Mouse (Mus musculus): ENCODE measurements around the gene Col11a2. TPM values are rescaled to one million over a fixed set of nuclear protein-coding genes. Genes with fewer than 3 reads are reported as not detected.

Col11a2 gene
- polyA plus RNA-seq, 1 experiment from 2014 or later = 0.61 TPM

MicroRNAs encoded within 50 kb of the gene (microRNA counts, 519-probe panel; counts per million panel counts)
- microRNA mmu-miR-219 = 635 counts per million, percentile 3 among the panel's probes with 10 or more counts

Small RNA genes within 50 kb of the gene (microRNA-seq; reads per million reads assigned to microRNA genes)
- gene Mir219a-1 (not detected), gene Mir219c (not detected)

Other genes with a start within 250 kb of the Col11a2 start
- 24.8 and 29.0 TPM in 2 replicates for gene Kank3, start 228.9 kb upstream of the Col11a2 start, polyA plus RNA-seq (2015; fragmentation: Nextera tagmentation; extraction: Ambion mirVana)
- gene Rps28, start 214.9 kb upstream of the Col11a2 start, polyA plus RNA-seq (2015; fragmentation: Nextera tagmentation; extraction: Ambion mirVana) = 740 and 935 TPM in 2 replicates
- gene Ndufa7, start 214.9 kb upstream of the Col11a2 start, polyA plus RNA-seq (2015; fragmentation: Nextera tagmentation; extraction: Ambion mirVana) = 442 and 446 TPM in 2 replicates
- gene Cd320, start 196.3 kb upstream of the Col11a2 start, polyA plus RNA-seq (2015; fragmentation: Nextera tagmentation; extraction: Ambion mirVana) = 52.0 and 54.0 TPM in 2 replicates
- not detected in 2 replicates for gene Gm7029, start 165.6 kb upstream of the Col11a2 start, polyA plus RNA-seq (2015; fragmentation: Nextera tagmentation; extraction: Ambion mirVana)
- gene Kifc1, start 148.8 kb upstream of the Col11a2 start, polyA plus RNA-seq (2015; fragmentation: Nextera tagmentation; extraction: Ambion mirVana) = 6.9 and 7.9 TPM in 2 replicates
- 0.39 and 0.40 TPM in 2 replicates for gene Platr17, start 134.3 kb upstream of the Col11a2 start, polyA plus RNA-seq (2015; fragmentation: Nextera tagmentation; extraction: Ambion mirVana)
- 40.9 and 44.4 TPM in 2 replicates for gene Daxx, start 130.0 kb upstream of the Col11a2 start, polyA plus RNA-seq (2015; fragmentation: Nextera tagmentation; extraction: Ambion mirVana)
- 58.4 and 68.7 TPM in 2 replicates for gene Tapbp, start 123.5 kb upstream of the Col11a2 start, polyA plus RNA-seq (2015; fragmentation: Nextera tagmentation; extraction: Ambion mirVana)
- gene Zbtb22, start 123.5 kb upstream of the Col11a2 start, polyA plus RNA-seq (2015; fragmentation: Nextera tagmentation; extraction: Ambion mirVana) = 11.4 and 12.5 TPM in 2 replicates
- gene Rgl2, start 109.9 kb upstream of the Col11a2 start, polyA plus RNA-seq (2015; fragmentation: Nextera tagmentation; extraction: Ambion mirVana) = 43.9 and 44.7 TPM in 2 replicates
- 133 and 147 TPM in 2 replicates for gene Pfdn6, start 99.1 kb upstream of the Col11a2 start, polyA plus RNA-seq (2015; fragmentation: Nextera tagmentation; extraction: Ambion mirVana)
- gene Wdr46, start 98.8 kb upstream of the Col11a2 start, polyA plus RNA-seq (2015; fragmentation: Nextera tagmentation; extraction: Ambion mirVana) = 19.0 and 23.1 TPM in 2 replicates
- gene B3galt4, start 87.9 kb upstream of the Col11a2 start, polyA plus RNA-seq (2015; fragmentation: Nextera tagmentation; extraction: Ambion mirVana) = 8.6 and 9.0 TPM in 2 replicates
- 42.6 and 45.0 TPM in 2 replicates for gene Vps52, start 83.6 kb upstream of the Col11a2 start, polyA plus RNA-seq (2015; fragmentation: Nextera tagmentation; extraction: Ambion mirVana)
- gene Rps18, start 83.4 kb upstream of the Col11a2 start, polyA plus RNA-seq (2015; fragmentation: Nextera tagmentation; extraction: Ambion mirVana) = 1,606 and 1,631 TPM in 2 replicates
- 107 and 140 TPM in 2 replicates for gene H2-K1, start 39.1 kb upstream of the Col11a2 start, polyA plus RNA-seq (2015; fragmentation: Nextera tagmentation; extraction: Ambion mirVana)
- gene Ring1, start 14.8 kb upstream of the Col11a2 start, polyA plus RNA-seq (2015; fragmentation: Nextera tagmentation; extraction: Ambion mirVana) = 8.1 and 10.7 TPM in 2 replicates
- gene H2-Ke6, start 11.4 kb upstream of the Col11a2 start, polyA plus RNA-seq (2015; fragmentation: Nextera tagmentation; extraction: Ambion mirVana) = 38.9 and 41.3 TPM in 2 replicates
- gene Slc39a7, start 7.8 kb upstream of the Col11a2 start, polyA plus RNA-seq (2015; fragmentation: Nextera tagmentation; extraction: Ambion mirVana) = 194 and 195 TPM in 2 replicates
- 36.3 and 37.7 TPM in 2 replicates for gene Rxrb, start 7.6 kb upstream of the Col11a2 start, polyA plus RNA-seq (2015; fragmentation: Nextera tagmentation; extraction: Ambion mirVana)
- gene H2-Oa, start 52.9 kb downstream of the Col11a2 start, polyA plus RNA-seq (2015; fragmentation: Nextera tagmentation; extraction: Ambion mirVana) = 0.61 and 0.64 TPM in 2 replicates
- 10.8 and 11.6 TPM in 2 replicates for gene H2-DMa, start 80.1 kb downstream of the Col11a2 start, polyA plus RNA-seq (2015; fragmentation: Nextera tagmentation; extraction: Ambion mirVana)
- gene Brd2, start 83.2 kb downstream of the Col11a2 start, polyA plus RNA-seq (2015; fragmentation: Nextera tagmentation; extraction: Ambion mirVana) = 71.9 and 74.7 TPM in 2 replicates
- gene H2-DMb2, start 103.9 kb downstream of the Col11a2 start, polyA plus RNA-seq (2015; fragmentation: Nextera tagmentation; extraction: Ambion mirVana) = 0.70 and 0.82 TPM in 2 replicates
- gene H2-DMb1, start 113.6 kb downstream of the Col11a2 start, polyA plus RNA-seq (2015; fragmentation: Nextera tagmentation; extraction: Ambion mirVana) = 2.0 and 2.9 TPM in 2 replicates
- 8.7 and 9.1 TPM in 2 replicates for gene Tap1, start 148.1 kb downstream of the Col11a2 start, polyA plus RNA-seq (2015; fragmentation: Nextera tagmentation; extraction: Ambion mirVana)
- 7.3 and 7.7 TPM in 2 replicates for gene Psmb9, start 148.3 kb downstream of the Col11a2 start, polyA plus RNA-seq (2015; fragmentation: Nextera tagmentation; extraction: Ambion mirVana)
- gene Psmb8, start 158.3 kb downstream of the Col11a2 start, polyA plus RNA-seq (2015; fragmentation: Nextera tagmentation; extraction: Ambion mirVana) = 14.7 and 15.4 TPM in 2 replicates
- 7.1 and 8.4 TPM in 2 replicates for gene Tap2, start 164.1 kb downstream of the Col11a2 start, polyA plus RNA-seq (2015; fragmentation: Nextera tagmentation; extraction: Ambion mirVana)
- 0.37 and 0.39 TPM in 2 replicates for gene H2-Ob, start 199.5 kb downstream of the Col11a2 start, polyA plus RNA-seq (2015; fragmentation: Nextera tagmentation; extraction: Ambion mirVana)
- 18.1 and 19.5 TPM in 2 replicates for gene H2-Ab1, start 218.3 kb downstream of the Col11a2 start, polyA plus RNA-seq (2015; fragmentation: Nextera tagmentation; extraction: Ambion mirVana)
- 5.7 and 7.9 TPM in 2 replicates for gene H2-Aa, start 248.4 kb downstream of the Col11a2 start, polyA plus RNA-seq (2015; fragmentation: Nextera tagmentation; extraction: Ambion mirVana)

Data from stomach, embryonic 16.5 days (tissue).